Mouse (Mus musculus) kidney, adult 11 months (tissue): ENCODE data around the gene Olfr1501.
"Not testable (repeated sequence)": the region's sequence is repeated elsewhere in the genome, so short reads cannot be mapped to it uniquely, and the experiment has no call there.

Source experiments
- DNase-seq: peaks from one replicate; pipeline ENCODE4 v3.0.0; 2022

Olfr1501 gene

DNA sequence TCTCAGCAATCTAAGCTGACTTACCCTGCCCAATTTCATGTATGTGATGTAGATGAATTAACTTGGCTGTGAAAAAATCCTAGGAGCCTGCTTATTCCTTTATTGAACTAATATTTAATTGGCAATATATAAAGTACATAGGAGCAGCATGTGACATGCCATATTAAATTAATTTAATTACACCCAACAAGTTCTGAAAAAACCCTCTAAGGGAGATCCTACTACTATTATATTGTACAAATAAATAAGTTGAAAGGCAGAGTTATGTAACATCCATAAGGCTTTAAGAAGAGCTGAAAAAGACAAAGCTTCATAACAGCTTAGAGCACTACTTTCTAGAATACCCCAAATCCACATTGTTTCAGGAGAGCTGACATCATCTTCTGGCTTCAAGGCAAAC, at the start of gene Olfr1501:
Olfr1501 (minus strand) TSS at position 101 of the 400 bp plus-strand sequence.
- DNase-seq: not testable (repeated sequence)

- no peak for DNase-seq
Observed at GRCm38 (mm10) chr19:13897828-13898227, 47.3 kb upstream of the Olfr1501 start, which contains the start of gene Olfr1504. TSS of gene Olfr1504 (minus strand) at chr19:13897928.

GRCm38 (mm10) chr19:13861495-13861894, 11.0 kb upstream of the Olfr1501 start, which contains the start of gene Olfr1502:
TSS of gene Olfr1502 (plus strand) at chr19:13861795.
- DNase-seq: no peak

DNA sequence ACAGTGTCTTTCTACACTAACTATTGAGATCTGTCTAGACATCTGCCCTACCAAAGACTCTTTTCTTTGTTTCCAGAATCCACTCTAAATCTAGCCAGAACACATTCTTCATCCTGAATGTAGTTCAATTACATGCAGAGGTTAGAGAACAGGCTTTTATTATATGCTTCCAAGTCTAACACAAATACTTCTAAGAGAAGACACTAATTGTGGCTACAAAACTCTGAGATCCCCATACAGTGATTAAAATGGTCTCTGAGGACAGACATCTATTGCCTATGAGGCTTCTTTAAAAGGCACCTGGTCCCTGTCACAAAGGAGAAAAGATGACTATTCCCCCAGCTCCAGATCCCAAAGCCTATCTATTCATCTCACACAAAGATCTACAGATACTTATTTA, 20.1 kb downstream of the Olfr1501 start, which contains the start of gene Olfr1500:
Olfr1500 (minus strand) TSS at position 101 of the 400 bp plus-strand sequence.
- DNase-seq: no peak

DNA sequence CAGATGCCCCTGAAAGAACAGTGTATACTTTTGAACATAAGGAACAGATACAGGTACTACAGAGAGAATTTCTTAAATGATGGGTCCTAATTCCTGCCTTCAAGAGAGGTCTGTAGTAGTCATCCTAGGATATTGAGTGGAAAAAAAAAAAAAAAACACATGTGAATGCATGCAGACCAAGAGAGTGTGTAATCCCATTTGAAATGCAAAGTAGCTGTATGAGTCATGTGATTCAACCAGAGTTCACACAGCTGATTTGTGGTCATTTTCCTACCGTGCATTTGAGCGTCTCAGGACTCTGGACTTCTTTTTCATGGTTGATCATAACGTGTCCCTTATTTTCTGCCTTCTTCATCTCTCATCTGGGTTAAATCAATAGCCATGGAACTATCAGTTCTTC, 22.0 kb downstream of the Olfr1501 start:
- no peak for DNase-seq

- no peak for DNase-seq
Observed at GRCm38 (mm10) chr19:13820847-13821246, 29.6 kb downstream of the Olfr1501 start.

DNA sequence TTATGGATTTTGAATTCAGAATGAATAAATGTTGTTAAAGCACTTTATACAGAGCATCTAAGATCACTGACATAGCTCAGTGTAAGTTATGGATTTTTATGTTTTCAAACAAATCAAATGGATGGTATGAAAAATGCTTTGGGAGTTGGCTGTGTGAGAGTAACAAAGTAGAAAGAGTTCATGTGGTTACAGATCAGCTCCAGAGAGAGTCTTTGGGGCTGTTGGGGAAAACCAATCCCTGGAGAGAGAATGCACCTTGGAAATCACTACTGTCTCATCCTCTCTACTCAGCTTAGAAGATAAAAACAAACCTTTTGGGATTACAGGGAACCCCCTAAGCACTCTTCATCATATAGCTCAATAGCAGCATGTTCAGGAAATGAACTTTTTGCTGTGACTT, 31.1 kb downstream of the Olfr1501 start, which contains the start of gene Olfr1499:
Olfr1499 (minus strand) TSS at position 101 of the 400 bp plus-strand sequence.
- no peak for DNase-seq

DNA sequence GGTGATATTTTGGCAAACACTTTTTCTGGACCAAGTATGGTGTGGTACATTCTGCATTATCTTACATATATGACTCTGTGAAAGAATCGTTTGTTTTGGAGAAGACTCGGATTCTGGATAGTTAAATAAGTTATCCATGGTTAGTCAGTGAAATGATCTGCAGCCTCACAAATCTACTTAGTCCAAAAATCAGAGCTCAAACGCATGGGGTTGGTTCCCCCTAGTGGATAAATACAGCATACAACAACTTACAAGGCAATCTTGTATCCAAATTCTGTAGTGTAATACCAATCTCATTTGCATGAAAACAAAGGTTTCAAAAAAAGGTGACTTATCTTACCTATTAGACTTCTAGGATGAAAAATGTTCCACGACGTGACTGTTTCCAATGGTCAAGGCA, 31.7 kb downstream of the Olfr1501 start:
- DNase-seq: no peak

DNA sequence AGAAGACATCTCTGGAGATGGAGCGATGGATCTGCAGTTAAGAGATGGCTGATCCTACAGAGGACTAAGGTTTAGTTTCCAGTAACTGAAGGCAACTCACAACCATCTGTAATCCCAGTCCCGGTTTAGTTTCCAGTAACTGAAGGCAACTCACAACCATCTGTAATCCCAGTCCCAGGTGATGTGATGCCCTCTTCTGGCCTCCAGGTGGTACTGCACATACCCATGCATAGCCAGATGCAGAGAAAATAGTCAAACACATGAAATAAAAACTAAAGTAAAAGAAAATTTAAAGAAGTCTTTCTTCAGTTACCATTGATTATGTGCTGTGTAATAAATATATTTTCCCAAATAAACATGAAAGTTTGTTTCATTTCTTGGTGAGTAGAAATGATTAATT, 37.7 kb downstream of the Olfr1501 start:
- no peak for DNase-seq

DNA sequence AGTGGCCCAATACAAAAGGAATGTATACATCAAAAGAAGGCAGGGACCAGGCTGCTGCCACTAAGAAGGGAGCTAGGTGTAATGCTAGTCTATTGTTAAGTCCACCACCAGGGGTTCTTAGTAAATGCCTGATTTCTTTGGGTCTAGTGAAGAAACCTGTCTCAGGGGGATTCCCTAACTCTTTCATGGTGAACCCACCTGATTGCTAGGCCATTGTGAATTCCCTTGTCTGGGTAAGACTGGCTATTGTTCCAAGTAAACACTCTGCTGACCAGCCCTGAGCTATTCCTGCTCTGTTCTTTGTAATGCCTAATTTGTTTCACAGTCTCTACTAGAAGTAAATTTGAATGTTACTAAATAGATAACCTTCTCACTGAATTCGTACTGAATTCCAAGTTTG, 45.0 kb downstream of the Olfr1501 start:
- not testable (repeated sequence) for DNase-seq

- no peak for DNase-seq
Observed at GRCm38 (mm10) chr19:13798102-13798501, 52.4 kb downstream of the Olfr1501 start, which contains the start of gene Olfr1497. TSS of gene Olfr1497 (minus strand) at chr19:13798202.
